In the genomic region with DNA sequence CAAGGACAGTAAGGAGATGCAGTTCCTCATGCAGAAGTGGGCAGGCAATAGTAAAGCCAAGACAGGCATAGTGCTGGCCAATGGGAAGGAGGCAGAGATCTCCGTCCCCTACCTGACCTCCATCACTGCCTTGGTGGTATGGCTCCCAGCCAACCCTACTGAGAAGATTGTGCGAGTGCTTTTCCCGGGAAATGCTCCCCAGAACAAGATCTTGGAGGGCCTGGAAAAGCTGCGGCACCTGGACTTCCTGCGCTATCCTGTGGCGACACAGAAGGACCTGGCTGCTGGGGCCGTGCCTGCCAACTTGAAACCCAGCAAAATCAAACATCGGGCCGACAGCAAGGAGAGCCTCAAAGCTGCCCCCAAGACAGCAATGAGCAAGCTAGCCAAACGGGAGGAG, we compare ENCODE assay signal across 19 mouse cellular contexts. TPM values are rescaled to one million over a fixed set of nuclear protein-coding genes. Genes with fewer than 3 reads are reported as not detected.
A peak's percentile ranks its signal among the peaks of the same experiment; 100 is the strongest.
DNase-seq lines count a peak whose midpoint lies in the region; ATAC-seq and TF ChIP-seq lines count a peak whose summit lies in the region.
"Had no signal": no experiment of that assay in that cellular context is flagged by ENCODE, and none has a peak within 500 bp of the region (broad histone marks: within the 10 kb centered on the region; RNA-seq: fewer than 3 reads in every experiment).

No protein-coding gene starts in this region.

- no peak overlapping the region for H3K4me3 ChIP-seq in left cerebral cortex, adult 2 months
- peak overlapping the region; percentile 3 for H3K4me3 ChIP-seq in cerebellum, adult 2 months (replicated peaks; ENCODE audit: insufficient read depth, low read depth, low read length)
- H3K4me3 ChIP-seq in heart, embryonic 12.5 days, result no peak overlapping the region
- no peak overlapping the region for H3K4me3 ChIP-seq in forebrain, embryonic 13.5 days
- H3K4me3 ChIP-seq: embryonic facial prominence, embryonic 10.5 days; heart, adult 2 months; hindbrain, embryonic 10.5 days; intestine, embryonic 15.5 days had no signal

- TF ChIP-seq CTCF in left cerebral cortex, adult 2 months (IDR thresholded peaks at IDR 0.05), result no peak
- no peak for TF ChIP-seq CTCF in cerebellum, adult 2 months (IDR thresholded peaks at IDR 0.05; ENCODE audit: borderline replicate concordance, insufficient read depth, low read depth, low read length)

- no peaks in the 10 kb centered on the region for H3K27me3 ChIP-seq in cerebellum, adult 2 months (ENCODE audit: control insufficient read depth, insufficient read depth, low read length)
- peaks cover 63% of the 10 kb centered on the region for H3K27me3 ChIP-seq in heart, embryonic 12.5 days (replicated peaks)
- H3K27me3 ChIP-seq in forebrain, embryonic 13.5 days, result no peaks in the 10 kb centered on the region

- WGBS in cerebellum, adult 2 months, result 11% methylated on average over 10 of the region's 10 CpGs
- WGBS in heart, embryonic 12.5 days, result 75% methylated on average over 10 of the region's 10 CpGs
- WGBS in forebrain, embryonic 13.5 days, result 91% methylated on average over 10 of the region's 10 CpGs

- H3K27ac ChIP-seq in left cerebral cortex, adult 2 months, result peak overlapping the region; percentile 36; the same call in 1 of the 2 replicates
- H3K27ac ChIP-seq in cerebellum, adult 2 months (ENCODE audit: insufficient read depth, low read length), result peak overlapping the region; percentile 58
- H3K27ac ChIP-seq in heart, embryonic 12.5 days (ENCODE audit: poor library complexity, severe bottlenecking), result no peak overlapping the region
- no peak overlapping the region for H3K27ac ChIP-seq in forebrain, embryonic 13.5 days
- H3K27ac ChIP-seq: embryonic facial prominence, embryonic 10.5 days; heart, adult 2 months; hindbrain, embryonic 10.5 days; hindbrain, embryonic 14.5 days; intestine, embryonic 15.5 days had no signal

- H3K4me2 ChIP-seq in heart, embryonic 12.5 days, result no peak overlapping the region
- no peak overlapping the region for H3K4me2 ChIP-seq in forebrain, embryonic 13.5 days
- H3K4me2 ChIP-seq: heart, embryonic 11.5 days; hindbrain, embryonic 14.5 days; intestine, embryonic 15.5 days had no signal

- no peak for ATAC-seq in heart, embryonic 12.5 days (ENCODE audit: insufficient number of reproducible peaks, low FRiP score)
- ATAC-seq in forebrain, embryonic 13.5 days, result no peak
- ATAC-seq: forebrain, embryonic 14.5 days; intestine, embryonic 15.5 days had no signal

- peak in 1 of 2 experiments; percentile 14 for DNase-seq in left cerebral cortex, adult 2 months (ENCODE audit: extremely low spot score in 1 of 2, low spot score in 2 of 2)
- DNase-seq in left cerebral cortex, postnatal 10 days (ENCODE audit: extremely low spot score in 1 of 2, low spot score in 2 of 2), result no peak
- DNase-seq in cerebellum, adult 2 months, result peak; percentile 70 to 73
- DNase-seq in cerebellum, postnatal 10 days, result peak; percentile 42 to 44
- DNase-seq in embryo, embryonic 9.5 days (ENCODE audit: extremely low spot score), result no peak
- DNase-seq: adrenal gland, postnatal 10 days; gastrocnemius, postnatal 14 days; heart, adult 2 months; kidney, adult 18-20 months had no signal

- intact Hi-C loops in left cerebral cortex, adult 2 months (cut with DNase I), result no loop called here
- intact Hi-C loops in left cerebral cortex, postnatal 10 days (cut with DNase I), result no loop called here

- H3K9me3 ChIP-seq in heart, embryonic 12.5 days (replicated peaks), result no peaks in the 10 kb centered on the region
- no peaks in the 10 kb centered on the region for H3K9me3 ChIP-seq in forebrain, embryonic 13.5 days (replicated peaks)
- H3K9me3 ChIP-seq: embryonic facial prominence, embryonic 10.5 days; G1E; hindbrain, embryonic 10.5 days; intestine, embryonic 15.5 days had no signal

- TF ChIP-seq POLR2A in cerebellum, adult 2 months (IDR thresholded peaks at IDR 0.05; ENCODE audit: borderline replicate concordance, insufficient read depth, low read length), result no peak

- peaks cover 56% of the 10 kb centered on the region for H3K36me3 ChIP-seq in heart, embryonic 12.5 days
- H3K36me3 ChIP-seq in forebrain, embryonic 13.5 days (ENCODE audit: poor library complexity, severe bottlenecking), result peaks cover 66% of the 10 kb centered on the region

- H3K4me1 ChIP-seq in cerebellum, adult 2 months (ENCODE audit: control insufficient read depth, insufficient read depth, low read length), result peaks cover 49% of the 10 kb centered on the region
- peaks cover 36% of the 10 kb centered on the region for H3K4me1 ChIP-seq in heart, embryonic 12.5 days (replicated peaks)
- H3K4me1 ChIP-seq in forebrain, embryonic 13.5 days, result peaks cover 34% of the 10 kb centered on the region

- no peak overlapping the region for H3K9ac ChIP-seq in heart, embryonic 12.5 days
- H3K9ac ChIP-seq in forebrain, embryonic 13.5 days, result no peak overlapping the region
- H3K9ac ChIP-seq: hindbrain, embryonic 14.5 days; intestine, embryonic 15.5 days had no signal

RNA-seq across cellular contexts. Expression of a gene that starts 10.6 kb away (rescaled TPM):
- total RNA-seq in left cerebral cortex, adult 2 months (2021), result 100 to 1,000 TPM; 610 to 673 TPM
- 100 to 1,000 TPM; 391 to 400 TPM for total RNA-seq in left cerebral cortex, postnatal 10 days (2021)
- 223 and 254 TPM in 2 replicates for polyA plus RNA-seq in cerebellum, adult 2 months (2012; rRNA removed)
- 4.7 TPM in 2 replicates for polyA plus RNA-seq in heart, embryonic 12.5 days (2016; fragmentation: Nextera tagmentation; extraction: Ambion mirVana)
- polyA plus RNA-seq in forebrain, embryonic 13.5 days (2015; fragmentation: Nextera tagmentation; extraction: Ambion mirVana), result 13.2 and 14.7 TPM in 2 replicates

RNA-seq across cellular contexts. Expression of a gene that starts 28.8 kb away (rescaled TPM):
- 100 to 1,000 TPM; 148 to 170 TPM for total RNA-seq in left cerebral cortex, adult 2 months (2021)
- total RNA-seq in left cerebral cortex, postnatal 10 days (2021), result 100 to 1,000 TPM; 173 to 183 TPM
- polyA plus RNA-seq in cerebellum, adult 2 months (2012; rRNA removed), result 57.9 and 59.4 TPM in 2 replicates
- polyA plus RNA-seq in heart, embryonic 12.5 days (2016; fragmentation: Nextera tagmentation; extraction: Ambion mirVana), result 69.8 and 78.4 TPM in 2 replicates
- 179 and 204 TPM in 2 replicates for polyA plus RNA-seq in forebrain, embryonic 13.5 days (2015; fragmentation: Nextera tagmentation; extraction: Ambion mirVana)

RNA-seq across cellular contexts. Expression of a gene that starts 55.2 kb away (rescaled TPM):
- 100 to 1,000 TPM; 134 to 136 TPM for total RNA-seq in left cerebral cortex, adult 2 months (2021)
- 10 to 100 TPM; 50.4 to 55.7 TPM for total RNA-seq in left cerebral cortex, postnatal 10 days (2021)
- 160 and 183 TPM in 2 replicates for polyA plus RNA-seq in cerebellum, adult 2 months (2012; rRNA removed)
- 11.2 and 11.6 TPM in 2 replicates for polyA plus RNA-seq in heart, embryonic 12.5 days (2016; fragmentation: Nextera tagmentation; extraction: Ambion mirVana)
- polyA plus RNA-seq in forebrain, embryonic 13.5 days (2015; fragmentation: Nextera tagmentation; extraction: Ambion mirVana), result 14.0 and 15.5 TPM in 2 replicates

RNA-seq across cellular contexts. Expression of a gene that starts 57.5 kb away (rescaled TPM):
- 100 to 1,000 TPM; 339 to 354 TPM for total RNA-seq in left cerebral cortex, adult 2 months (2021)
- total RNA-seq in left cerebral cortex, postnatal 10 days (2021), result 100 to 1,000 TPM; 311 to 312 TPM
- polyA plus RNA-seq in cerebellum, adult 2 months (2012; rRNA removed), result 504 and 518 TPM in 2 replicates
- polyA plus RNA-seq in heart, embryonic 12.5 days (2016; fragmentation: Nextera tagmentation; extraction: Ambion mirVana), result 0.42 TPM in 1 of 2 replicates, not detected in the other
- 11.3 and 11.9 TPM in 2 replicates for polyA plus RNA-seq in forebrain, embryonic 13.5 days (2015; fragmentation: Nextera tagmentation; extraction: Ambion mirVana)
- total RNA-seq: gastrocnemius, adult 18-20 months had no signal
- polyA plus RNA-seq: G1E had no signal

Comparison
In these comparisons a context has a peak if more than half of its experiments do, and no peak if none do; other contexts are left out.
1. DNase-seq: peak in cerebellum, adult 2 months (2 of 2) and cerebellum, postnatal 10 days (2 of 2); none in left cerebral cortex, postnatal 10 days (0 of 2) and embryo, embryonic 9.5 days (single experiment).
2. H3K27ac ChIP-seq: peak in left cerebral cortex, adult 2 months (single experiment) and cerebellum, adult 2 months (single experiment); none in heart, embryonic 12.5 days (single experiment) and forebrain, embryonic 13.5 days (single experiment).
3. RNA of a gene that starts 10.6 kb away (polyA plus RNA-seq): 223 to 254 TPM in cerebellum, adult 2 months; 13.2 to 14.7 TPM in forebrain, embryonic 13.5 days and 4.7 TPM in heart, embryonic 12.5 days; every median in the first group is over 10 times any median in the second.